Mouse (Mus musculus) heart, postnatal 4 days (tissue): ENCODE data around the gene Gjb2. TPM values are rescaled to one million over a fixed set of nuclear protein-coding genes. Genes with fewer than 3 reads are reported as not detected.

Experiments used
- DNase-seq: peaks from one replicate; pipeline ENCODE4 v3.0.0; 2021
- total RNA-seq, 2 experiments: library from RNA; stranded (reverse); gene quantifications; 2 replicates each; pipeline ENCODE4 v1.2.3; 2021

Gene Gjb2
- under 1 TPM in 1 of 2 experiments, not detected in 1; 0.14 TPM for total RNA-seq

DNA sequence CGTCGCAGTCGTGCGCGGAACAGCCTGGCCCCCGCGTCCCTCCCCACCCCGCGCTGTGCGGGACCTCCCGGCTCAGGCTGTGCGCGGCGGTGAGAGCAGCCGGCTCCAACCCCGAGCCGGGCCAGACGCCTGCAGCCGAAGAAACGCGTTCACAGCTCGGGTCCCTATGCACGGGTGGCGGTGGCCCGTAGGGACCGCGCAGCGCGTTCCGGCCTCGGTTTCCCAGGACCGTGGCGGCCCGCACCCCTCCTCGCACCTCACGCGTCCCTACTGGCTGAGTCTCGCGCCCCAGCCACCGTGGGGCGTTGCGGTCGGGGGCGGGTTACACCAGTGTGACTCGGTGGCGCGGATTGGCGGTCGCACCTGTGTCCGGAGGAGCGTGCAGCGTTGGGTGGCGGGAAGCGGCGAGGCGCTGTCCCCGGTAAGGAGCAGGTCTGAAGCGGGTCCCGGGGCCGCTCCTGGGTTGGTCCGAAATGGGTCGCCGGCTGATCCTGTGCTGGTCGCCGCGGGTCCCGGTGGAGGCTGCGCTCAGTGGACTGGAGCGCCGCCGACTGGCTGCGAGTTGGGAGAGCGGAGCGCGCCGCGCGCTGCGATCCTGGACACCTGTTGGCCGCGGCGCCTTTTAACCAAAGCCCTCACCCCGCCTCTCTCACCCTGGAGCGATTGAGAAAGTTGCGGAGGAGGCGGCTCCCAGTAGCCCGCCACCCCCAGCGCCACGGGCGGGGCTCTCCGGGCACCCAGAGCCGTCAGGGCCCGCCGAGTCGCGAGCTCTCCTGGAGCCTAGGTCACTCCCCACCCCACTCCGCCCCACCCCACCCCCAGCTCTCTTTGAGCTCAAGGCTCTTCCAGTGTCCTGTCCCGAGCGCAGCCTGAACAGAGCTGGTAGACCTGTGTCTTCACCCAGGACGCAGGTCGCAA lies at the start of gene Gjb2:
TSS of gene Gjb2 (minus strand) at position 597 of the 918 bp plus-strand sequence.
- DNase-seq = peak; percentile 31

DNA sequence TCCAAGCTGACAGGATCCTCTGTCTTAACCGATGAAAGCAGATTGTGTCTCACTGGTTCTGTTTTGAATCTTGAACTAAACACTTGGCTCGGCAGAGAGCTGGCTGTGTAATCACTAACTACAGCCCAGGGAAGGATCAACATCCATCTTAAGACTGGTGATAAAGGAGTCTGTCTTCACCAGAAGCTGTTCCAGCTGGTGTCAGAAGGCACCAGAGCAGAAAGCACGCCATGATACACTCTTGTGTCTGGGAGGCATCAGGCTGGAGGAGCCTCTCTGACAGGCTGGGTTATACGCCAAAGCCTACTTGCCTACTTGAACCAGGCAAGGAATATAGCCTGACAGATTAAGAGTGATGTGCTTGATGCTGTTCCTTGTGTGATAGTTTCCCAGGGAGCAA lies 41.2 kb upstream of the Gjb2 start:
- DNase-seq = no peak

DNA sequence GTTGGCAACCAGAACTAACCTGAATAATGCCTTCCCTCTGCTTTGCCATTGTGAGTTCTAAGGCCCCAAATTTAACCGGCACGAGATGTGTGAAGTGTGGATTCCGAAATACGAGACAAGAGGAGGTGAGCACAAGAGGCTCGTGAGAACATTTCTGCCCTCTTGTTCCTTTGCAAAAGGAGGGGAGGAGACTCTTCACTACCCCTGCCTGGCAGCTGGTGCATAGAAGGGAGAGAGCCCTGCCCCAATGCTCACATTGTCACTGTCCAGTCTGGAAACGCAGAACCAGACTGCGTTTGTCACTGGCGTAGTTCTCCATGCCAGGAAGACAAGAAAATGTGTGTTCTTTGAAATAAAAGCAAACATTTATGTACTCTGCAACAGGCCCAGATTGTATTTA lies 30.8 kb upstream of the Gjb2 start:
- no peak for DNase-seq

DNA sequence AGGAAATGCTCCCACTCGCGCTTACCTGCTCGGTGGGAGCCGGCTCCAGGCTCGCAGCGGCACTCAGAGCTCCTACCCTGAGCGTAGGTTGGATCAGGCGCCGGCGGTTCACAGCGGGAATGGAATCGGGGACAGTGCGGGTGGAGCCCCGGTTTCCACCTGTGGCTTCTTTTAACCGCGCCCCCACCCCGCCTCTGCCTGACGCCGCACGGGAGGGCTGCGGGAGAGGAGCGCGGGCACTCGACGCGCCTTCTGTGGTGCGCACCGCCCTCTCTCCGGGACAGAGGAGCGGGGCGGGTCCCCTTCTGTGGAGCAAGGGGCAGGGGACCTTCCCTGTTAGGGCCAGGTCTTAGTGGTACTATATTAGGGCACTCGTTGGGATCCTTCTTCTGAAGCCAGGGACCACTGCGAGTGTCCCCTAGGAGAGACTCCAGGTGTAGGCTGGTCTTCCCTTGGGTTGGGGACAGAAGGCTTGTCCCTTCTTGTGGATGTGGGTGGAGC lies 28.7 kb upstream of the Gjb2 start, which contains the start of gene Gjb6:
TSS of gene Gjb6 (minus strand) at position 451 of the 501 bp plus-strand sequence.
- no peak for DNase-seq

DNA sequence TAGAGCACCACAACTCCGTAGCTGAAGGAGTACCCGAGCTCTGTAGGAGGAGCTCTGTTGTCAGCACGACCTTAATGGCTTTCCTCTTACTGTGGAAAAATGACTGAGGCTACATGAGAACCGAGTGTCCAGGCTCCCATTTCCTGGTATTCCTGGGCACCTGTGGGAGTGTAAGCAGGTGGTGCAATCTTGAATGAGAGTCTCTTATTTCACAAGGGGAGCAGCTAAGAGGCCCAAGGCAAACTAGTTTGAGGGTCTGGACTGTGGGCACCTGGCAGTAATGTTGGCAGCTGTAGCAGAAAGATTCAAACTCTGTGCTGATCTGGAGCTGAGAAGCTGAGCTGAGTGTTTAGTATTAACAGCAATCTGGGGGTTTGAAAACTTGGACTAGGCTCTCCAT lies 22.9 kb upstream of the Gjb2 start:
- no peak for DNase-seq

DNA sequence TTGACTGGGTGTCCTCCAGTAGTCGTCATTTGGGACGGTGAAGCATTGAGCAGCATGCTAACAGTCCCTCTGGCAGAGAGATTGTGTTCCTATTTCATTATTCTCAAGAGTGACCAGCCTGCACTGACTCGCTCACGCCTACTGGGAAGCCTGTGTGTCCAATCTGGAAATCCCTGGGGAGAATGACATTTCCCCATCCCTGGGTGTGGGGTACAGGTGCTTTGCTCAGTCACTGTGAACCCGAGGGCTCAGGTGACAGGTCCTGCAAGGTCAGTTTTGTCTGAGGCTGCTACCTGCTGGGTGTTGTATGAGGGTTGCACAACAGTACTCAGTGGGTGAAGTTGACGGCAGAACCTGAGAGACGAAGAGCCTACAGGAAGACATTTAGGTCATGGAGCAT lies 17.8 kb upstream of the Gjb2 start:
- DNase-seq = no peak

DNA sequence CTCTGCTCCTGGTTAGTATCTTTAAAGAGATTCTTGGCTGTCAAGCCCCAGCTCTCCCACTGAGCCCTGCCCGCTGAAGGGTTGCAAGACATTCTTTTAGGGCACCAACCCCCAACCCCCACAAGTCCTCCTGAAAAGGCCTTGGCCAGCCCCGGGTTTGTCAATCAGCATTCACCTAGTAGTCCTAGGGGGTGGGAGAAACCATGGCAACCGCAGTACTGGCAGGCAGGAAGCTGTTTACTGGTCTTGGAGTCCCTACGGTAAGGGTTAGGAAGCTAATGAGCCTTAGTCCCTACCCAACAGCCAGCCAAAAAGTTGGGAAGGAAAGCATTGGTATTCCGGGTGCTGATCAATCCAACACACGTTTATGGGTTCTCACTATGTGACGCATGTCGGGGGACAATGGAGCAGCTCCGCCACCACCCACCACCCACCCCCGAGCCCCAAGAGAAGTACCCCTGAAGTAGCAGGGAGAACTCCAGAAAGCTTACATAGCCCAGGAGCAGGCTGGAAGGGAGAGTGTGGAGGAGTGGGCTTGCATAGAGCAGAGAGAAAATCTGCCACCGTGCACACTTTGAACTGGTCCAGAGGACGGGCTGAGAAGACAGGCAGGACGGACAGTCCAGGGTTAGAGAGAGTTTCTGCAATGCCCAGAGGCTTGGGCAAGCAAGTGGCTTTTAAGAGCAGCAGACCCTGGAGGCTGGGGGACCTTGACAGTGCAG lies 11.5 kb upstream of the Gjb2 start, which contains the start of gene Gm4491:
TSS of gene Gm4491 (minus strand) at position 61 of the 722 bp plus-strand sequence.
- no peak for DNase-seq

DNA sequence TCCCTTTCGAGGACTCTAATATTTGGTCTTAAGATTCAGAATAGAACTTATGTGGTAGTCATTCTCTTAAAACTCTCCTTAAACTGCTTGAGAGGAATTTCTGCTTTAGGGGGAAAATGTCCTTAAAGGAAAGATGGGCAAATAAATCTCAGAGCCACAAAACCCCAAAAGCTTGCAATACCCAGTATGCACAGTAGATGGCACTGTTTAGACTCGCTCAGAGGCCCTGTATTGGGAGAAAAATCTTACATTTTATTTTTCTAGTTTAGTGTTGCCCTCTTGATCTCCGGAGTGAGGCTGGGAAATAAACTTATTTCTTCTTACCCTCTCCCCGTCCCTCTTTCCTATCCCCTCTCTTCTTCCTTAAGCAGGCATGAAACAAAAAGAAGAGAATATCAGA lies 4.7 kb upstream of the Gjb2 start:
- DNase-seq = peak; percentile 54

DNA sequence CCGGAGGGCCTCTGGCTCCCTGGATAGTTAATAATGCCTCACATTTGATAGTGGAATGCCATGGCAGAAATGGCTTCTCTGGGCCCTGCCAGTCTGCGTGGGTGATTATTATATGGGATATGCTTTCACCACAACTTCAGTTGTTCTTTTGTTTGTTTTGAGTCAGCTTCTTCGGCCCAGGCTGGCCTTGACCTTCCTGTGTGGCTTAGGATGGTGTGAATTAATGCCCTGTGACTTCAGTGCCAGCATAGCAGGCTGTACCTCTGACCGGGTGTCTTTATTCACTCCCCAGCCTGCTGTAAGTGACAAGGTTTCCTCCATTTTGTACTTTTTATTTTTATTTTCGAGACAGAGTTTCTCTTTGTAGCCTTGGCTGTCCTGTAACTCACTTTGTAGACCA lies 3.4 kb upstream of the Gjb2 start:
- no peak for DNase-seq

DNA sequence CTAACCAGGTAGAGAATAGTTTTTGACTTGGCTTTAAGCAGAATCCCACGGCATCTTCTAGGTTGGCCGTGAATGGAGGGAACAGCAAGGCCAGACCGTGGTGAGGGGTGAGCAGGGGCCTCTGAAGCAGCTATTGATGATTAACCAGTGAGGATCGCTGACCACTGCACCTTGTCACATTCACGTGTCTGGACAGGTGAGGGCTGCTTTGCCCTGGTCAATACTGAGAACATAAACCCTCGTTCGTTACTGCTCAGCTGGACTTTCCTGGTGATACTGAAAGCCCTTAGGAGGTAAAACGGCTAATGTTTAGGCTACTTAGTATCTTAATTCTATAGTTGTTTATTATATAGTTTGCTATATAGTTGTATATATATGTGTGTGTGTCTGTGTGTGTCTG lies 2.6 kb upstream of the Gjb2 start:
- DNase-seq = no peak

DNA sequence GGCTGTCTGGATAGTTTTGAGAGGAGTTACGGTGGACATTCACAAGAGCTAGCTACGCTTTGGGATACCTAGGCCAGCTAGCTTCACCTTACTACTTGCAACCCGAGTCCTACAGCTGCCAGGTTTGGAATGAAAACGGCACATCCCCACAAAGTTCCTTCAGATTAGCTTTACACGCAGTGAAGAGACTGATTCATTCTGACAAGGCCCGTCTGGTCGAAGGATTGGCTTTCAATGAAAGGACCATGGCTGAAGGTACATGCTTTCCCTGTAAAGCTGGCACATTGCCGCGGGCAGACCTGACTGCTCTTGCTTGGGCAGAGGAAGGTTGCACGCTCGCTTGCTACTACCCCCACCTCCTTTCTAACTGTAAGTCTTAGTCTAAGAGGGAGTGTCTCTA lies 1.2 kb upstream of the Gjb2 start:
- no peak for DNase-seq

DNA sequence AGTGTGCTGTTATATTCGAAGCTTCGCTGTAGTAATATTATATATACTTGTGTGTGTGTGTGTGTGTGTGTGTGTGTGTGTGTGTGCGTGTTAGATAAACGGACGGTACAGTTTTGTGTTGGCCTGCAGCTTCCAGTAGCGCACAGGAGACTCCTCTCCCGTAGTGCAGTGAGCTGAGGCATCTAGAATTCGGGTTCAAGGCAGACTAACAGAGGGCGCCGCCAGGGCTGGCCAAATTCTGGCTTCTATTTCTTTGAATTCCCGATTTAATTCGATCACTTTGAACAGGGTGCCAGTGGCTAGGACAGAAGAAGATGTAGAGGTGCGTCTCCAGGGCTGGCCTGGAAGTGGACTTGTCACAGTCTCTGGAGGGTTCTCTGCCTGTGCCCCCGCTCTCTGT lies 609 bp upstream of the Gjb2 start:
- no peak for DNase-seq

DNA sequence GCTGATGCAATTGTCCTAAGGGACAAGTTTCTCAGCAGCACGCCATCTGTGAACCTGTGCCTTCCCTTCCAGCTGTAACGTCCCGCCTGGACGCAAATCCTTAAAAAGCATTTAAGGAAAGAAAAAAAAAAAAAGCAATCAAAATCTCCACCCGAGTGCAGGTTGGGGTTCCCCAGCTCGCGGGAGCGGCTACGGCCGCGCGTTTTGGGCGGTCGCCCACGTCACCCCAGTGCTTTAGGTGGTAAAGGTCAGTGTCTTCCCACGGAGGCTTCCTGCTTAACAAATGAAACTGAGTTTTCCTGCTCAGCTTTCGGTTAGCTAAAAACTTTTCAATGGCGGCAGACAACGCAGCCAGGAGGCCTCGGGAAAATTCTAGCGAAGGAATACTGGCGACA lies 794 bp downstream of the Gjb2 start:
- no peak for DNase-seq

DNA sequence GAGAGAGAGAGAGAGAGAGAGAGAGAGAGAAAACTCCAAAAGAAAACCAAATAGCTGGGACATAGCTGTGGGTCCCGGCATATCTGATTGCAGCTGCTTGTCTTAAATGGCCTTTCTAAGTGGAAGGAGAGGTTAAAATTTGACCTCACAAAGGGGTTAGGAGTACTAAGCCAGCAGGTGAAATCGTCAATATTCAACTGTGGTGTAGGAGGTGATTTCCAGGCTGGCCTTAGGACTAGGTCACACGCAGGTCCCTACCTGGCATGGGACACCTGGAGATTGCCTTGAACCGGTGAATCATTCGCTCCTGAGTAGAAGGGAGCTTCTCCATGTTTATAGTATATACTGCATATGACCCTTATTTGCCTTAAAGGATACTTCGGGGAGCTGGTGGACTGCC lies 1.4 kb downstream of the Gjb2 start:
- no peak for DNase-seq

DNA sequence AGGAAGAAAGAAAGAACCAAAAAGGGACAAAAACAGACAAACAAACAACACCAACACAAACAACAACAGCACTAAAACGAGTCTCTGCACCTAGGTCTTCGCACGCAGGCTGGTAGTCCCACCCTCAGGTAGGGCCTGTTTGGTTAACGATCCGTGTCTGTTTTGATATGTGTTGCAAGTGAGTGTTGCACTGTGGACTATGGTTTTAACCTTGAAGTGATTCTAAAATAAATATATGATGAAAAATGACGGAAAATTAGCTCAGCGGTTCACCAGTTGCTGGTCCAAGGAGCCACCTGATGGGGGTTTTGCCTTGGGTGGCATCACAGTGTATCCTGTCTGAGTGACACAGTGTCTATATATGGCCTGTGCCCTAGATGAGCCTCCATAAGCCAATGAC lies 2.9 kb downstream of the Gjb2 start:
- DNase-seq = no peak

DNA sequence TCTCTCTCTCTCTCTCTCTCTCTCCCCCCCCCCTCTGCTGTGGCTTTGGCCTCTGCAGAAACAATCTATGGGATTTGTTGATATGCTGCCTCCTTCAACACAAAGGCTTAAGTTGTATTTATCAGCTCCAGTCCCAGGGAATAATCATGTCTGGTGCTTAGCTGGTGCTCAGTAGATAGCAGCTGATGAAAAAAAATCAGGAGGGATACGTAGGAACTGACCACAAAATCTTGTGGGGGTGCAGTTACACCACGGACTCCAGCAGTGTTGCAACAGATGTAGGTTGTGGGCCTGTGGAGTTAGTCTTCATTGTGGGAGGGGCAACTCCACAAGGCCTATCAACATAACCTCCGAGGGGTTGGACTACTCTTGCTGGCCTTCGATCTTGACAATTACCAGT lies 8.6 kb downstream of the Gjb2 start:
- no peak for DNase-seq

DNA sequence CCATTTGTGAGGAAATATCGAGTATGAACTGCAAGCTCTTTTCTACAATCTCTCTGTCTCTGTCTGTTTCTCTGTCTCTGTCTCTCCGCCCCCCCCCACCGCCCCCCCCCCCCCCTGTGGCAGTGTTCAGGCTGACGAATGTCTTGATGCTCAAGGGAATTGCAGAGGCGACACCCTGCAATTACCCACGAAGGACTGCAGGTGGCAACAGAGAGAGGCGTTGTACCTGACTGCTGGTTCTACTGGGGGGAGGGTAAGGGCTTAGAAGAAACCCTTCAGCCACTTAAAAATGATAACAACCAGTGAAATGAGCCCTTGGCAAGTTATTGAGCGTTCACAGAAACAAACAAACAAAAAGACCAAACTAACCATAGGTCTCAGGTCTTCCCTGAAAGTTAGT lies 11.5 kb downstream of the Gjb2 start:
- DNase-seq = peak; percentile 59

DNA sequence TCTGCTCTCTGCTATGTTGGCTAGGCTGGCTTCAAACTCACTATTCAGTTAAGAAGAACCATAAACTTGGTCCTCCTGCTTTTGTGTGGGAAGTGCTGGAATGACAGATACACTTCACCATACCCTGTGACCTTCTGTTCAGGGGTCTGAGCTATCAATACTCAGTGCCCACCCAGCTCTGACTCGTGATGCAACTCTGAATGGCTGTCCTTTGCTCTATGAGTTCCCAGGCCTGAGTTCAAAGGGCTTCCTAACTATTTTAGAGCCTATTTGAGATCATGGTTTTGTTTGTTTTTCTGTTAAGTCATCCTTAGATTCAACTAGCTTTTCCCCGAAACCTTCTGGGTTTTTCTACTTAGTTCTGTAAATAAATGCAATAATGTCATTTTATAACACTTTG lies 14.5 kb downstream of the Gjb2 start:
- DNase-seq = no peak

DNA sequence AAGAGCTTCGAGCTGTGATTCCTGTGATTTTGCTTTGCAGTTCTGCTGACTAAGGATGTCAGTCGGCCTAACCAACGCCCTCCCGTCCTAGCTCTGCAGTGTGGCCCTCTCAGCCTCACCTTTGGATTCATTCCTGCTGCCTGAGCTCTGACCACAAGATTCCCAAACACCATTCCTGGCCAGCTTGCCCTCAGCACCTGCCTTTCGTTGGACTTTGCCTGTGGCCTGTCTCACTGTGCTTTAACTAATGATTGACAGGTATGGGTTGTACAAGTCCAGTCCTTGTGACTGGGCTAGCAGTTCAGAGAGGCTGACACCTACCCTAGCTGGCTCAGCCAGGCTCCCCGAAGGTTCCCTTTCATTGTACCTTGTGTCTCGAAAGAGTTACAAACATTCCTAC lies 15.4 kb downstream of the Gjb2 start:
- no peak for DNase-seq

DNA sequence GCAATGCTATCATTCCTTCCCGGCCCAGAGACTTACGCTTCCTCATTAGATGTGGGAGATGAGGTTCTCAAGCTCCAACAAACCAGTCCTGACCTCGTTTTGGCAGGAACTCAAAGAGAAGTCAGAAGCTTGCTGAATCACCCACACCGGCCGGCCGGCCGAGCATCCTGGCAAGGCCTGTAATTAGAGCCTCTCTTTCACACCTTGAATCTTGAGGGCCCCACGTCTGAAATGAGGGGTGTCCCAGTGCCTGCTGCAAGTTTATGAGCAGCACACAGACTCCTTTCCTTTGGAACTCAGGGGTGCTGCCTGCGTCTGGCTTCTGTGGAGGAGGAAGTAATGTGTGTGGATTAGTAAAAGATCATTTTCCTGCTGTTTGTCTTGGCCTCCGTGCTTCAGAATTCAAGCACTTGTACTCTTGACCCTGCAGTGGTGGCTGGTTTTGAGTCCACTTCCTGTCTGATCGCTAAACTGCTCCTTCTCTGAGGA lies 20.3 kb downstream of the Gjb2 start:
- no peak for DNase-seq

DNA sequence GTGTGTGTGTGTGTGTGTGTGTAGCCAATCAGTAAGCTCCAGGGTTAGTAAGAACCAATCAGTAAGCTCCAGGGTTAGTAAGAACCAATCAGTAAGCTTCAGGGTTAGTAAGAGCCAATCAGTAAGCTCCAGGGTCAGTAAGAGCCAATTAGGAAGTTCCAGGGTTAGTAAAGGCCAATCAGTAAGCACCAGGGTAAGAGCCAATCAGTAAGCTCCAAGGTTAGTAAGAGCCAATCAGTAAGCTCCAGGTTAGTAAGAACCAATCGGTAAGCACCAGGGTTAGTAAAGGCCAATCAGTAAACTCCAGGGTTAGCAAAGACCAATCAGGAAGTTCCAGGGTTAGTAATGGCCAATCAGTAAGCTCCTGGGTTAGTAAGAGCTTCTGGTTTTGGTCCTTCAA lies 21.6 kb downstream of the Gjb2 start:
- no peak for DNase-seq

DNA sequence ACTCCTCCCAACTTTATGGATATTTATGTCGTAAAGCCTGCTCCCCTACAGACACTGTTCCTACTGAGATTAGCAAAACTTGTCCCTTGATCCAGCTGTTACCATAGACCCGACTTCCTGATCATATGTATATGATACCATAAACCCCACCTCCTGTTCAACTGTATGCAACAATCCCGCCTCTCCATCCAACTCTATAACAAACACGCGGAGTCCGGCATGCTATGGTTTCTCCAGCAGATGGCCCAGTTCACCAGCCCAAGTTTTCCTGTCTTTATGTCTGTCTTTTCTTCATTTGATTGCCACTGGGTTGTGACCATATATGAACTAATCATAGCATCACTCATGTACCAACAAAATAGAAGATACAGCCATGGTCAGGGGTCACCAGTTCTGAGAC lies 29.0 kb downstream of the Gjb2 start:
- no peak for DNase-seq

DNA sequence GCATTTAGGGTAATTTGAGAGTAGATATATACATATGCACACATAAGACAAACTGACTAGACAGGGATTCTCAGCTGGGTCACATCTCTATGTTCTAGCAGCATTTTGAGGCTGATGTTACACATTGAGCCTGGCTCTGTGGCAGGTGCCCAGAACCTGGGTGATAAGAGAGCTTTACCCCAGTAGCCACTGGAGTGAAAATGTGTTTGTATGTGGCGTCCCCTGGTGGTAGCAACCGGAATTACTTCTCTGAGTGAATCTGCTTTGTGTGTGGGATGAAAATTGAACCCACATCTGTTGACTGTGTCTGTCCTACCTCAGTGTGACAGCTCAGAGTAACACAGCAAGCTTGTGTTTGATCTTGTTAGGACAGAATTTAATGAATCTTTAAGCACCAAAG lies 34.6 kb downstream of the Gjb2 start:
- peak; percentile 61 for DNase-seq
